Mouse (Mus musculus) c-Kit-positive CD71-positive TER-119-negative erythroid progenitor cells, embryonic 14.5 days (primary cell): ENCODE data around the gene Sult6b2.

Experiments used
- DNase-seq: peaks from one replicate; pipeline ENCODE4 v3.0.0-alpha.2; 2013; ENCODE audit warnings: low read depth

Sult6b2 gene

DNA sequence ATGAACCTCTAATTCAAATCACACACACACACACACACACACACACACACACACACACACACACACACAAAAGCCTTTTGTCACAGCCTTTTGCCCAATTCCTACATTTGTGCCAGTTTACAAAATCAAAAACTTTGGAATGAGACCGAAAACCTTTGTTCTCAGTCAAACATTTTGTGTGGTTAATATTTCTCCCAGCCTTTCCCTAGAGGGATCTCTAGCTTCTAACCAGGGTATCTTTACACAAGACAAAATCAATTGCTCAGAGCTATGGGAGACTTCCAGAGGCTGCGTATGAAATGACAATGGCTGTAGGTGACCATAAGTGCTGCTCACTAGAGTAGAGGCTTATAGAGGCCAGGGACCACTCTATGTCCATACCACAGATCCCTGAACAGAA, 66.1 kb downstream of the Sult6b2 start:
- DNase-seq, result no peak

- no peak for DNase-seq
Measured at GRCm38 (mm10) chr6:142735302-142736005, 68.8 kb downstream of the Sult6b2 start.
